12 mouse cellular contexts compared by ENCODE assay signal in genomic region chr16:43309968-43310431, GRCm38 (mm10).
DNase-seq lines count a peak whose midpoint lies in the region; ATAC-seq and TF ChIP-seq lines count a peak whose summit lies in the region.
"Had no signal": no experiment of that assay in that cellular context is flagged by ENCODE, and none has a peak within 500 bp of the region (broad histone marks: within the 10 kb centered on the region; RNA-seq: fewer than 3 reads in every experiment).

No protein-coding gene starts in this region.

- H3K36me3 ChIP-seq in heart, embryonic 13.5 days: no peaks in the 10 kb centered on the region
- no peaks in the 10 kb centered on the region for H3K36me3 ChIP-seq in heart, embryonic 11.5 days (ENCODE audit: control insufficient read depth, insufficient read depth, low read length)
- no peaks in the 10 kb centered on the region for H3K36me3 ChIP-seq in forebrain, postnatal 0 days (ENCODE audit: insufficient read depth)
- no peaks in the 10 kb centered on the region for H3K36me3 ChIP-seq in midbrain, embryonic 14.5 days (ENCODE audit: control insufficient read depth, insufficient read depth, low read length)
- H3K36me3 ChIP-seq: lung, embryonic 15.5 days had no signal

- H3K9me3 ChIP-seq in heart, embryonic 13.5 days: no peaks in the 10 kb centered on the region
- H3K9me3 ChIP-seq in heart, embryonic 11.5 days (replicated peaks; ENCODE audit: control insufficient read depth, low read length): no peaks in the 10 kb centered on the region
- no peaks in the 10 kb centered on the region for H3K9me3 ChIP-seq in forebrain, postnatal 0 days (ENCODE audit: low read length)
- no peaks in the 10 kb centered on the region for H3K9me3 ChIP-seq in midbrain, embryonic 14.5 days (ENCODE audit: control insufficient read depth, low read length)
- H3K9me3 ChIP-seq: lung, embryonic 15.5 days had no signal

- H3K27ac ChIP-seq in heart, embryonic 13.5 days (replicated peaks): 0 out of 2 replicates have a peak overlapping the region, but pooled peaks have one; percentile 29
- no peak overlapping the region for H3K27ac ChIP-seq in heart, embryonic 11.5 days (ENCODE audit: low read depth, low read length)
- H3K27ac ChIP-seq in brown adipose tissue, adult 24 weeks (replicated peaks; ENCODE audit: low read depth, low read length): no peak overlapping the region
- H3K27ac ChIP-seq in forebrain, postnatal 0 days (ENCODE audit: low read depth, low read length): peak overlapping the region; percentile 22; the same call in 1 of the 2 replicates
- H3K27ac ChIP-seq in midbrain, embryonic 14.5 days (replicated peaks; ENCODE audit: low read depth, low read length): no peak overlapping the region; the same call in 1 of the 2 replicates
- H3K27ac ChIP-seq: lung, embryonic 15.5 days had no signal

- WGBS in heart, embryonic 13.5 days: 59% methylated on average over 4 of the region's 4 CpGs
- WGBS in heart, embryonic 11.5 days (ENCODE audit: insufficient replicate concordance): 54% methylated on average over 4 of the region's 4 CpGs
- 7% methylated on average over 4 of the region's 4 CpGs for WGBS in forebrain, postnatal 0 days
- 1% methylated on average over 4 of the region's 4 CpGs for WGBS in midbrain, embryonic 14.5 days

- H3K4me3 ChIP-seq in heart, embryonic 13.5 days: no peak overlapping the region
- H3K4me3 ChIP-seq in heart, embryonic 11.5 days (ENCODE audit: low read depth, low read length): no peak overlapping the region
- H3K4me3 ChIP-seq in brown adipose tissue, adult 24 weeks (ENCODE audit: insufficient read depth, low read depth, low read length): peak overlapping the region; percentile 23; the same call in 1 of the 2 replicates
- H3K4me3 ChIP-seq in forebrain, postnatal 0 days (ENCODE audit: low read depth, low read length): no peak overlapping the region
- H3K4me3 ChIP-seq in midbrain, embryonic 14.5 days (replicated peaks; ENCODE audit: low read depth, low read length): no peak overlapping the region
- H3K4me3 ChIP-seq: lung, embryonic 15.5 days had no signal

- TF ChIP-seq CTCF in forebrain, postnatal 0 days (IDR thresholded peaks at IDR 0.05; ENCODE audit: low read depth): no peak

- H3K27me3 ChIP-seq in heart, embryonic 13.5 days (replicated peaks): no peaks in the 10 kb centered on the region
- no peaks in the 10 kb centered on the region for H3K27me3 ChIP-seq in heart, embryonic 11.5 days (ENCODE audit: control insufficient read depth, insufficient read depth, low read length)
- no peaks in the 10 kb centered on the region for H3K27me3 ChIP-seq in forebrain, postnatal 0 days (ENCODE audit: insufficient read depth, low read length)
- no peaks in the 10 kb centered on the region for H3K27me3 ChIP-seq in midbrain, embryonic 14.5 days (ENCODE audit: control insufficient read depth, insufficient read depth, low read length)
- H3K27me3 ChIP-seq: lung, embryonic 15.5 days had no signal

- no peak for ATAC-seq in heart, embryonic 13.5 days (ENCODE audit: extremely low read depth, insufficient number of reproducible peaks, low FRiP score, low TSS enrichment)
- no peak for ATAC-seq in heart, embryonic 11.5 days (replicated peaks; ENCODE audit: insufficient number of reproducible peaks, low FRiP score, low TSS enrichment)
- ATAC-seq in forebrain, postnatal 0 days: peak; percentile 81
- peak; percentile 84; the same call in 1 of the 2 replicates for ATAC-seq in midbrain, embryonic 14.5 days (ENCODE audit: low FRiP score, low TSS enrichment)

- H3K4me1 ChIP-seq in heart, embryonic 13.5 days: peaks cover 10% of the 10 kb centered on the region
- no peaks in the 10 kb centered on the region for H3K4me1 ChIP-seq in heart, embryonic 11.5 days (ENCODE audit: control insufficient read depth, insufficient read depth, low read length)
- H3K4me1 ChIP-seq in brown adipose tissue, adult 24 weeks (ENCODE audit: control insufficient read depth, insufficient read depth, insufficient read length, low read length): no peaks in the 10 kb centered on the region
- no peaks in the 10 kb centered on the region for H3K4me1 ChIP-seq in forebrain, postnatal 0 days (ENCODE audit: insufficient read depth)
- H3K4me1 ChIP-seq in midbrain, embryonic 14.5 days (ENCODE audit: control insufficient read depth, insufficient read depth, low read length): peaks cover 3% of the 10 kb centered on the region; the same call in 1 of the 2 replicates
- H3K4me1 ChIP-seq: lung, embryonic 15.5 days had no signal

- peak overlapping the region; percentile 14 for H3K4me2 ChIP-seq in heart, embryonic 13.5 days
- no peak overlapping the region for H3K4me2 ChIP-seq in heart, embryonic 11.5 days
- H3K4me2 ChIP-seq in forebrain, postnatal 0 days (ENCODE audit: low read depth): no peak overlapping the region
- no peak overlapping the region for H3K4me2 ChIP-seq in midbrain, embryonic 14.5 days (ENCODE audit: low read length)
- H3K4me2 ChIP-seq: lung, embryonic 15.5 days had no signal

- peak; percentile 26 for DNase-seq in forebrain, postnatal 0 days
- DNase-seq in midbrain, embryonic 14.5 days: peak; percentile 60
- DNase-seq in cerebellum, adult 11 months: no peak
- no peak for DNase-seq in frontal cortex, postnatal 10 days (ENCODE audit: low spot score in 2 of 2)
- DNase-seq in urinary bladder, adult 18-20 months (ENCODE audit: low spot score in 2 of 2): no peak
- DNase-seq: B cell, adult 2 months; cerebellum, adult 18-20 months; kidney, postnatal 14 days had no signal

- 0 out of 2 replicates have a peak overlapping the region, but pooled peaks have one; percentile 29 for H3K9ac ChIP-seq in heart, embryonic 13.5 days
- H3K9ac ChIP-seq in heart, embryonic 11.5 days (ENCODE audit: low read depth, low read length): no peak overlapping the region
- no peak overlapping the region for H3K9ac ChIP-seq in forebrain, postnatal 0 days
- H3K9ac ChIP-seq in midbrain, embryonic 14.5 days (replicated peaks; ENCODE audit: low read length): no peak overlapping the region
- H3K9ac ChIP-seq: lung, embryonic 15.5 days had no signal

Comparison
In these comparisons a context has a peak if more than half of its experiments do, and no peak if none do; other contexts are left out.
1. H3K27ac ChIP-seq: peak in heart, embryonic 13.5 days (single experiment) and forebrain, postnatal 0 days (single experiment); none in heart, embryonic 11.5 days (single experiment), brown adipose tissue, adult 24 weeks (single experiment) and midbrain, embryonic 14.5 days (single experiment).
2. ATAC-seq: peak in forebrain, postnatal 0 days (single experiment) and midbrain, embryonic 14.5 days (single experiment); none in heart, embryonic 13.5 days (single experiment) and heart, embryonic 11.5 days (single experiment).
3. DNase-seq: peak in forebrain, postnatal 0 days (single experiment) and midbrain, embryonic 14.5 days (single experiment); none in cerebellum, adult 11 months (single experiment), frontal cortex, postnatal 10 days (0 of 2) and urinary bladder, adult 18-20 months (0 of 2).